Mouse (Mus musculus) retina, postnatal 1 day (tissue): ENCODE results near the gene Sgsh.

Experiments
- DNase-seq: peaks from one replicate; pipeline ENCODE4 v3.0.0-alpha.2; 2012

Gene Sgsh

GRCm38 (mm10) chr11:119304904-119305712, 50.2 kb downstream of the Sgsh start:
- peak; percentile 73 for DNase-seq

- DNase-seq, result no peak
Observed at GRCm38 (mm10) chr11:119300986-119301385, 54.4 kb downstream of the Sgsh start.

- no peak for DNase-seq
Observed at GRCm38 (mm10) chr11:119300246-119300935, 54.9 kb downstream of the Sgsh start.

- peak; percentile 99 for DNase-seq
Observed at GRCm38 (mm10) chr11:119299391-119300245, 55.7 kb downstream of the Sgsh start, which contains the start of gene Eif4a3. TSS of gene Eif4a3 (minus strand) at chr11:119300089.

- no peak for DNase-seq
Observed at GRCm38 (mm10) chr11:119298917-119299316, 56.4 kb downstream of the Sgsh start.

GRCm38 (mm10) chr11:119297996-119298395, 57.3 kb downstream of the Sgsh start:
- no peak for DNase-seq
